Mouse (Mus musculus) myocyte (in vitro differentiated cells): ENCODE results near the gene Tprn. TPM values are rescaled to one million over a fixed set of nuclear protein-coding genes. Genes with fewer than 3 reads are reported as not detected.

Experiments used
- H3K27me3 ChIP-seq: one replicate; pipeline ENCODE4 v1.6.1; 2011; ENCODE audit not compliant: control insufficient read depth, insufficient read depth, insufficient read length
- H3K36me3 ChIP-seq: one replicate; pipeline ENCODE4 v1.6.1; 2011; ENCODE audit not compliant: control insufficient read depth, insufficient read depth
- H3K4me2 ChIP-seq: one replicate; pipeline ENCODE4 v1.6.1; 2011; ENCODE audit warnings: low read depth, control low read depth
- H3K4me3 ChIP-seq: one replicate; pipeline ENCODE4 v1.5.1; 2011; ENCODE audit warnings: mild to moderate bottlenecking, control low read depth, moderate library complexity
- H3K79me2 ChIP-seq: one replicate; pipeline ENCODE4 v1.6.1; 2011; ENCODE audit not compliant: control insufficient read depth, insufficient read depth
- H3ac ChIP-seq: one replicate; pipeline ENCODE4 v1.6.1; 2011; ENCODE audit not compliant: control insufficient read depth, insufficient read length
- CEBPB ChIP-seq: IDR thresholded peaks from 2 replicates; pipeline ENCODE4 v1.6.1; 2011; ENCODE audit warnings: mild to moderate bottlenecking, moderate library complexity; ENCODE audit not compliant: poor library complexity, insufficient read depth, severe bottlenecking
- E2F4 ChIP-seq: IDR thresholded peaks from one replicate; pipeline ENCODE4 v1.6.1; 2011; ENCODE audit warnings: mild to moderate bottlenecking, control low read depth, moderate library complexity; ENCODE audit not compliant: insufficient read depth
- MAX ChIP-seq: IDR thresholded peaks from one replicate; pipeline ENCODE4 v1.6.1; 2011; ENCODE audit warnings: low read depth, mild to moderate bottlenecking, control low read depth
- MYOD1 ChIP-seq, 3 experiments: IDR thresholded peaks; one replicate each; pipeline ENCODE4 v1.6.1; 2011; ENCODE audit warnings: control low read depth in 2 of 3, low read depth in 2 of 3, mild to moderate bottlenecking in 2 of 3, moderate library complexity in 1 of 3; ENCODE audit not compliant: insufficient read length in 2 of 3, control insufficient read depth in 1 of 3
- MYOG ChIP-seq, 3 experiments: IDR thresholded peaks; one replicate each; pipeline ENCODE4 v1.6.1; 2011; ENCODE audit warnings: control low read depth in 2 of 3, low read depth in 2 of 3, mild to moderate bottlenecking in 2 of 3; ENCODE audit not compliant: insufficient read length in 2 of 3, control insufficient read depth in 1 of 3, insufficient read depth in 1 of 3
- POLR2A ChIP-seq: IDR thresholded peaks from one replicate; pipeline ENCODE4 v1.6.1; 2011; ENCODE audit warnings: low read depth, mild to moderate bottlenecking, control low read depth, moderate library complexity; ENCODE audit not compliant: insufficient read length
- POLR2AphosphoS2 ChIP-seq: IDR thresholded peaks from one replicate; pipeline ENCODE4 v1.6.1; 2011; ENCODE audit warnings: low read depth, control low read depth; ENCODE audit not compliant: insufficient read length
- REST ChIP-seq: IDR thresholded peaks from one replicate; pipeline ENCODE4 v1.6.1; 2011; ENCODE audit warnings: mild to moderate bottlenecking, control low read depth, moderate library complexity; ENCODE audit not compliant: insufficient read depth, insufficient read length
- SRF ChIP-seq: IDR thresholded peaks from one replicate; pipeline ENCODE4 v1.6.1; 2011; ENCODE audit warnings: low read depth; ENCODE audit not compliant: control insufficient read depth, insufficient read length
- TCF12 ChIP-seq: IDR thresholded peaks from one replicate; pipeline ENCODE4 v1.6.1; 2011; ENCODE audit warnings: mild to moderate bottlenecking, control low read depth; ENCODE audit not compliant: poor library complexity, insufficient read depth, severe bottlenecking
- TCF3 ChIP-seq: IDR thresholded peaks from one replicate; pipeline ENCODE4 v1.6.1; 2011; ENCODE audit warnings: low read depth, control low read depth; ENCODE audit not compliant: insufficient read length
- USF1 ChIP-seq: IDR thresholded peaks from one replicate; pipeline ENCODE4 v1.6.1; 2011; ENCODE audit warnings: low read depth, mild to moderate bottlenecking, control low read depth, moderate library complexity
- polyA plus RNA-seq: library from polyadenylated mRNA; unstranded; fragments of >200 nt; fragmentation: generic; extraction: Trizol; gene quantifications from one replicate; pipeline ENCODE4 v1.2.1, GENCODE M21; 2012; ENCODE audit warnings: missing spikeins

Tprn gene
- polyA plus RNA-seq, 1 experiment: 5.5 TPM

DNA sequence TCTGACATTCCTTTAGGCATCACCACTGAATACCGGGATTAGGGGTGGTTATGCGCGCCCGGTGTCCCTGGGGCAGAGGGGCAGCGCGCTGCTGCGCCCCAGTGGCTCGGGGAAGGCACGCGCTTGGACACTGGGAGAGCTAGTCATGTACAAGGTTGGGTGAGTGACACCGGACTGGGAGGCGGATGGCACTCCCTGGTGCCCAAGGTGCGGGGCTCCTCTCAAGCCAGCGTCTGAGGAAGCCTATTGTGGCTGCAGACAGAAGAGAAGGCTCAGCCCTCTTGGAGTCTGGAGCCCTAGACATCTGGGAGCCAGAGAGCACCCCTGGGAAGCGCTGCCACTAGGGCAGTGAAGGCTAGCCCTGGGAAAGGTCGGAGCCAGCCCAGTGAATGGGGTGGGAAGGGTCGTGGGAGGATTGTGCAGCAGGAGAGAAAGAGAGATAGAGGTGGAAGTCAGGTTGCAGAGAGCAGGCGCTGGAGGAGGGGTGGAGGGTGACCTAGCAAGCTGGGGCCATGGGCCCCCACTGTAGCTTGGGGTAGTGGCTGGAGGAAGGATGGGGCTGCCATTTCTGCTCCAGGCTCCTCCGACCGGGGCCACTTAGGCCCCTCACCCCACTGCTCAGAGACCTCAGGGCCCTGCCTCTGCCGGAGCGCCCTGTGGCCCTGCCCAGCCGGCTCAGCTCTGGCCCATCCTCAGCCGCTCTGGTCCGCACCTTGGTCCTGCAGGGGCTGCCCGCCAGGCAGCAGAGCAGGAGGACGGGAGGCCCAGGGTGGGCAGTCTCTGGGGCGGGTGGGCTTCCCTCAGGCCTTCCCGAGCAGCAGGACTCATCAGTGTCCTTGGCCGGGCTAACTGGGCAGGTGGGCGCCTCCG, 29.0 kb downstream of the Tprn start:
- Histone ChIP-seq H3K4me3 (no peak overlapping the region), H3K27me3 (peaks cover 56% of the 10 kb centered on the region), H3ac (no peak overlapping the region), H3K4me2 (peak overlapping the region; percentile 93), H3K36me3 (no peaks in the 10 kb centered on the region), H3K79me2 (no peaks in the 10 kb centered on the region)
- TF ChIP-seq POLR2A (no peak), TCF3 (no peak), E2F4 (no peak), SRF (no peak), USF1 (no peak), CEBPB (no peak)

DNA sequence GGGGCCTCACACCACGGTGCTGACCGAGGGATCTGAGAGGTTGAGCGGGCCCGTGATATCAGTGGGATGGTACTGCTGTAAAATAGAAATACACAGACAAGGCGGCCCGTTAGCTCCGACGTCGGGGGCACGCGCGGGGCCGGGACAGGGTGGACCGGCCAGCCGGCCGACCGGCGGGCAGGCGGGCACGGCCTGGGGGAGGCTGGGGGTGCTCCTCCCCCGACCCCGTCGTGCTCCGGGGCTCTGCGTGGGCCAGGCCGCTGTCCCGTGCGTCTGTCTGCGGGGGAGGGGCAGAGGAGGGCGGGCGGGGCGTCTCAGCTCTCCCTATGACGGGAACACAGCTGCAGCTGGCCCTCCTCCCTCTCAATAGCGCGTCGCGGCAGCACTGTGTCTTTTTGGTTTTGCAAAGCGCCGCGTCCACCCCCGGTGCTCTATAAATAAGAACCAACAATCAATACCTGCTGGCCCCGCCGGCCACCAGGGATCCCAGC, 29.7 kb downstream of the Tprn start:
- no peaks in the 10 kb centered on the region for H3K36me3 ChIP-seq
- H3K27me3 ChIP-seq: peaks cover 63% of the 10 kb centered on the region
- peak overlapping the region; percentile 4 for H3K4me3 ChIP-seq
- no peak overlapping the region for H3ac ChIP-seq
- H3K79me2 ChIP-seq: no peaks in the 10 kb centered on the region
- H3K4me2 ChIP-seq: peak overlapping the region; percentile 93
- peak; percentile 34 for TF ChIP-seq TCF3
- no peak for TF ChIP-seq E2F4
- TF ChIP-seq MYOD1 (IDR thresholded peaks at IDR 0.05; ENCODE audit: control insufficient read depth in 1 of 3, insufficient read length in 2 of 3, low read depth in 2 of 3): peak in 2 of 3 experiments; percentile 31 to 78
- no peak for TF ChIP-seq REST
- TF ChIP-seq POLR2A: peak; percentile 50
- TF ChIP-seq MYOG (IDR thresholded peaks at IDR 0.05; ENCODE audit: control insufficient read depth in 1 of 3, insufficient read depth in 1 of 3, insufficient read length in 2 of 3, low read depth in 2 of 3): peak in 2 of 3 experiments; percentile 3 to 77

DNA sequence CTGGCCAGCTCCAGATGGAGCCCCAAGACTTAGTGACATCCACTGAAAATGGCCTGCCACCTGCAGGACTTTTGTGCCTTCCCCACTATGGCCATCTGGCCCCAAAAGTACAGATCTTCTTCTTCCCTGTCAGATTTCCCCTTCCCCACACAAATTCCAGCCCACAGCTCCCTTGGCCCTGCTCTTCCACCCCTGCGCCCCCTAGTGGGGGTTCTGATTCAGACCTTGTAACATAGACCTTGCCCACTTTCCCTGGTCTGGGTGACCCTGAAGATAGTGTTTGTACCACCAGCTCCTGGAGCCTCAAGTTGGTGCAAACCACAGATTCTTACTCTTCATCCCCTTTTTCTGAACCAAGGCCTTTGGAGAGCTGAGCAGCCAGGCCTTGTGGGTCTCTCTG, 30.4 kb downstream of the Tprn start:
- H3K79me2 ChIP-seq: no peaks in the 10 kb centered on the region
- peaks cover 71% of the 10 kb centered on the region for H3K27me3 ChIP-seq
- H3ac ChIP-seq: no peak overlapping the region
- no peaks in the 10 kb centered on the region for H3K36me3 ChIP-seq
- TF ChIP-seq MYOD1 (IDR thresholded peaks at IDR 0.05; ENCODE audit: control insufficient read depth in 1 of 3, insufficient read length in 2 of 3, low read depth in 2 of 3) (no peak), SRF (no peak), POLR2A (no peak), TCF12 (no peak), REST (no peak), E2F4 (no peak), CEBPB (no peak), TCF3 (no peak), MAX (no peak), MYOG (IDR thresholded peaks at IDR 0.05; ENCODE audit: control insufficient read depth in 1 of 3, insufficient read depth in 1 of 3, insufficient read length in 2 of 3, low read depth in 2 of 3) (no peak), POLR2AphosphoS2 (no peak), USF1 (no peak)
- H3K4me2 ChIP-seq: peak overlapping the region; percentile 93
- peak overlapping the region; percentile 4 for H3K4me3 ChIP-seq

DNA sequence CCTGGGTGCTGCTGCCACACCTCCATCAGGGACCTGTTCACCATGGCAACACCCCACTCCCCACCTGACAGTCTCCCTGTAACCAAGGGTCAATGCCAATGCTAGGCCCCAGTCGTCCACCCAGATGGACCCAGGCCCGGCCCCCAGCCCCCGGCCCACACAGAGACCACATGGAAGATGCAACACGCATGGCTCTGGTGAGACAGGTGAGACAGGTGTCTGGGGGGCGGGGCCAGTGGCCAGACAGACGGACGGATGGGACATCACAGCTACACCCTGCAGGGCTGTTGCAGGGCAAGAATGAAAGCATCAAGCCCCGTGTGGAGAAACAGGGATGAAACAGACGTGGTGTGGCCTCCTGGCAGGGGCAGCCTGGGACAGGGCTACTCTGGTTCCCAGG, 31.3 kb downstream of the Tprn start:
- H3K4me3 ChIP-seq: no peak overlapping the region
- H3ac ChIP-seq: no peak overlapping the region
- no peaks in the 10 kb centered on the region for H3K79me2 ChIP-seq
- no peaks in the 10 kb centered on the region for H3K36me3 ChIP-seq
- H3K4me2 ChIP-seq: no peak overlapping the region
- H3K27me3 ChIP-seq: peaks cover 79% of the 10 kb centered on the region
- TF ChIP-seq POLR2A (no peak), POLR2AphosphoS2 (no peak), SRF (no peak), REST (no peak), USF1 (no peak)

DNA sequence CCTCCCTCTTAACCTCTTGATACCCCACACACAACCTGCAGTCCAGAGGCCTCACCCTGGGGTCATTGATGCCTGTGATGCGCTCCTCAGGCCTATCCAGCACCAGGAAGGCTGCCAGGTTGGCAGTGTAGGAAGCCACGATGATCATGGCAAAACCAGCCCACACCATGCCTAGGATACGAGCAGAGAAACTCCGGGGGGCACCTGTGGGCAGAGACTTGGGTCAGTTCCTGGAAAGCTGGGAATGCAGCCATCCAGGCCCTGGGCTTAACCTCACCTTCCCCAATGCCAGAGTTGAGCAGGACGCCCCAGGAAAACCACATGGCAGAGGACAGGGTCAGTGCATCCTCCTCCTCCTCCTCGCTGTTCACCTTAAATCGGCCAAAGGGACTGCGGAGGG, 34.7 kb downstream of the Tprn start:
- no peak overlapping the region for H3K4me2 ChIP-seq
- no peak overlapping the region for H3K4me3 ChIP-seq
- peaks cover 60% of the 10 kb centered on the region for H3K27me3 ChIP-seq
- H3K79me2 ChIP-seq: no peaks in the 10 kb centered on the region
- H3ac ChIP-seq: no peak overlapping the region
- H3K36me3 ChIP-seq: no peaks in the 10 kb centered on the region
- no peak for TF ChIP-seq POLR2A
- no peak for TF ChIP-seq TCF12
- no peak for TF ChIP-seq E2F4
- TF ChIP-seq MYOD1 (IDR thresholded peaks at IDR 0.05; ENCODE audit: control insufficient read depth in 1 of 3, insufficient read length in 2 of 3, low read depth in 2 of 3): no peak
- TF ChIP-seq SRF: no peak
- TF ChIP-seq MAX: no peak
- TF ChIP-seq USF1: no peak
- no peak for TF ChIP-seq TCF3
- no peak for TF ChIP-seq POLR2AphosphoS2
- TF ChIP-seq CEBPB: no peak
- TF ChIP-seq MYOG (IDR thresholded peaks at IDR 0.05; ENCODE audit: control insufficient read depth in 1 of 3, insufficient read depth in 1 of 3, insufficient read length in 2 of 3, low read depth in 2 of 3): no peak
- TF ChIP-seq REST: no peak
